Mouse (Mus musculus): ENCODE data around the gene Kremen2.

- TF ChIP-seq CTCF (IDR thresholded peaks at IDR 0.05; ENCODE audit: extremely low read depth, insufficient read depth, low read length) (no peak), POLR2A (IDR thresholded peaks at IDR 0.05; ENCODE audit: extremely low read depth, insufficient read depth, low read length) (no peak)
Observed at GRCm38 (mm10) chr17:23730441-23730840, 15.2 kb downstream of the Kremen2 start.

Measured in cortical plate, adult 2 months (tissue).